Mouse (Mus musculus) megakaryocyte, embryonic 14.5 days (primary cell): Measurements from ENCODE around the gene Cd63.

Source experiments
- FLI1 ChIP-seq: IDR thresholded peaks from 2 replicates; pipeline ENCODE4 v1.6.1; 2012; ENCODE audit warnings: low read length, inconsistent platforms, mixed read lengths
- GATA1 ChIP-seq: IDR thresholded peaks from 3 replicates; pipeline ENCODE4 v1.6.1; 2012; ENCODE audit warnings: mixed read lengths, low read length, inconsistent platforms, borderline replicate concordance

DNA sequence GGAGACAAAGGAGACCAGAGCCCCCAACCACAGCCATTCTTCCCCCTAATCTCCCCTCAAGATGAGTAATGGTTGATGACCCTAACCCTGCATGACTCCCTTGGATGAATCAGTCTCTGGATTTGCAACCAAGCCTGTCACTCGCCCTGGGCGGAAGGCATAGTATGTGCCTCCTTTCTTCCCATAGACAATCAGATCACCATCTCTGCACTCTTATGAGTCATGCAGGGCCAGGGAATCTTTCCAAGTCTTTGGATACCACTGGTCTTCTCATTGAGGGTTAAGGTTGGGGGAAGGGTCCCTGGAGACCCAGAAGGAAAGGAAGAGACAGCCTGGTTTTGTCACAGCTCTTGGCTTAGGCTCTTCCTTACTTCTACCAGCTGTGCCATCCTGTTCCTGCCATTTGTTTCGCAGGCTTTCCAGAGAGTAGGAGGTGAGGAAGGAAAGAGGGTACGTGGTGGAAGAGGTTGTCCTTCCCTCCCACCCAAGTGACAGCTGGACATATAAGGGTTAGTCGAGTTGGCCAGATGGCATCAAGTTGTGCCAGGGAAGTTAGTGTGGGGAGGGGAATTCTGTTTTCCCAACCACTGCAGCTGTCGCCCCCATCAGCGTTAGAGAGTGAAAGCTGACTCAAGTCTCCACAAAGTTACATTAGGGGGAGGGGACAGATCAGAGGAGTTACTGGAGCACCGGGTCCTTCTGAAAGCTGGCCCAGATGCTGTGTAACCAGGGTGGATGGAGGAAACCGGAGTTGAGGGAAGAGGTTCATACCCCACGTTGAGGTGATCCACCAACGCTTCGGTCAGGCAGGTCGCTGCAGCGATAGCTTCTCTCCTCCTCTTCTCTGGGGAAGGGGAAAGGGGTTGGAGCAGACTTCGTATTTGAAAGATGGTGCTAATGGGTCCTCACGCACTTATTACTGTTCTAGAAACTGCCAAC, 21.4 kb downstream of the Cd63 start:
- TF ChIP-seq GATA1 (no peak), FLI1 (no peak)
